Mouse (Mus musculus) midbrain, postnatal 0 days (tissue): Measurements from ENCODE around the gene Sema4a. TPM values are rescaled to one million over a fixed set of nuclear protein-coding genes. Genes with fewer than 3 reads are reported as not detected.
A peak's percentile ranks its signal among the peaks of the same experiment; 100 is the strongest.

Experiments used
- ATAC-seq: fragments of 200-750 bp; cut with Nextera tagmentation; 2 replicates; pipeline ENCODE4 v1.8.0; 2017; ENCODE audit warnings: moderate number of reproducible peaks, mild to moderate bottlenecking, moderate TSS enrichment, moderate library complexity; ENCODE audit not compliant: low FRiP score
- DNase-seq: peaks from one replicate; pipeline ENCODE4 v3.0.0-alpha.2; 2015; ENCODE audit warnings: low spot score
- H3K27ac ChIP-seq: fragments of 300-500 bp; sonication (generic); 2 replicates; pipeline ENCODE4 v1.5.1; 2014; ENCODE audit warnings: low read depth, mild to moderate bottlenecking, low read length, mixed read lengths
- H3K27me3 ChIP-seq: fragments of 300-500 bp; sonication (generic); 2 replicates; pipeline ENCODE4 v1.6.1; 2014; ENCODE audit warnings: low read length, control low read depth, mixed read lengths; ENCODE audit not compliant: insufficient read depth
- H3K36me3 ChIP-seq: fragments of 300-500 bp; sonication (generic); 2 replicates; pipeline ENCODE4 v1.6.1; 2014; ENCODE audit warnings: low read length, control low read depth, mixed read lengths; ENCODE audit not compliant: insufficient read depth
- H3K4me1 ChIP-seq: fragments of 300-500 bp; sonication (generic); 2 replicates; pipeline ENCODE4 v1.6.1; 2014; ENCODE audit warnings: mild to moderate bottlenecking, control low read depth, antibody characterized with exemption, low read length, mixed read lengths; ENCODE audit not compliant: insufficient read depth
- H3K4me2 ChIP-seq: fragments of 300-500 bp; sonication (generic); 2 replicates; pipeline ENCODE4 v1.6.1; 2014; ENCODE audit warnings: low read depth, mild to moderate bottlenecking, low read length, mixed read lengths; ENCODE audit not compliant: poor library complexity, severe bottlenecking
- H3K4me3 ChIP-seq: fragments of 300-500 bp; sonication (generic); 2 replicates; pipeline ENCODE4 v1.5.1; 2014; ENCODE audit warnings: low read depth, mild to moderate bottlenecking, low read length, moderate library complexity
- H3K9ac ChIP-seq: fragments of 300-500 bp; sonication (generic); replicated peaks from 2 replicates; pipeline ENCODE4 v1.6.1; 2014; ENCODE audit warnings: mild to moderate bottlenecking, low read length, moderate library complexity, mixed read lengths; ENCODE audit not compliant: poor library complexity, severe bottlenecking
- H3K9me3 ChIP-seq: fragments of 300-500 bp; sonication (generic); 2 replicates; pipeline ENCODE4 v1.6.1; 2016; ENCODE audit warnings: low read length, control low read depth
- CTCF ChIP-seq: IDR thresholded peaks from 2 replicates; pipeline ENCODE4 v1.5.1; 2016; ENCODE audit warnings: antibody characterized with exemption, mild to moderate bottlenecking
- WGBS: fragments of 180-500 bp; shearing (Covaris S2); extraction: QIAGEN DNeasy Blood & Tissue Kit; methylation state at CpG from one replicate; pipeline ENCODE4 v1.1.7; 2014; 5-methylcytosine and 5-hydroxymethylcytosine counted together
- polyA plus RNA-seq: library from polyadenylated mRNA; unstranded; fragments of >200 nt; fragmentation: Nextera tagmentation; extraction: Ambion mirVana; gene quantifications from 2 replicates; pipeline ENCODE4 v1.2.1, GENCODE M21; 2015
- total RNA-seq: library from RNA; depleted of rRNA; stranded (reverse); fragments of >200 nt; gene quantifications from 2 replicates; pipeline ENCODE4 v1.2.3, GENCODE M21; 2014

The Sema4a gene
- total and polyA plus RNA-seq, 2 experiments from 2014 or later = 42.1 to 62.0 TPM

GRCm38 (mm10) chr3:88456313-88456712, 4.7 kb downstream of the Sema4a start:
- no peaks in the 10 kb centered on the region for H3K27me3 ChIP-seq
- no peak overlapping the region for H3K4me3 ChIP-seq
- no peak for DNase-seq
- peaks cover 29% of the 10 kb centered on the region for H3K36me3 ChIP-seq
- no peaks in the 10 kb centered on the region for H3K9me3 ChIP-seq
- H3K27ac ChIP-seq = no peak overlapping the region
- H3K9ac ChIP-seq = 0 out of 2 replicates have a peak overlapping the region, but pooled peaks have one; percentile 42
- H3K4me2 ChIP-seq = peak overlapping the region; percentile 78
- 93% methylated on average over 8 of the region's 8 CpGs for WGBS
- ATAC-seq = no peak
- peaks cover 12% of the 10 kb centered on the region for H3K4me1 ChIP-seq
- no peak for TF ChIP-seq CTCF

GRCm38 (mm10) chr3:88455588-88456264, 5.3 kb downstream of the Sema4a start:
- 84% methylated on average over 18 of the region's 18 CpGs for WGBS
- Histone ChIP-seq H3K9me3 (no peaks in the 10 kb centered on the region), H3K4me3 (no peak overlapping the region), H3K27me3 (no peaks in the 10 kb centered on the region), H3K27ac (no peak overlapping the region), H3K9ac (0 out of 2 replicates have a peak overlapping the region, but pooled peaks have one; percentile 13), H3K36me3 (peaks cover 33% of the 10 kb centered on the region), H3K4me1 (peaks cover 12% of the 10 kb centered on the region), H3K4me2 (no peak overlapping the region)
- no peak for TF ChIP-seq CTCF
- no peak for DNase-seq
- ATAC-seq = no peak

GRCm38 (mm10) chr3:88454762-88455587, 6.0 kb downstream of the Sema4a start:
- Histone ChIP-seq H3K9me3 (no peaks in the 10 kb centered on the region), H3K27ac (no peak overlapping the region), H3K36me3 (peaks cover 36% of the 10 kb centered on the region), H3K4me1 (peaks cover 12% of the 10 kb centered on the region), H3K9ac (0 out of 2 replicates have a peak overlapping the region, but pooled peaks have one; percentile 13), H3K4me2 (no peak overlapping the region), H3K27me3 (no peaks in the 10 kb centered on the region), H3K4me3 (no peak overlapping the region)
- ATAC-seq = no peak
- no peak for TF ChIP-seq CTCF
- WGBS = 62% methylated on average over 9 of the region's 9 CpGs
- no peak for DNase-seq

- Histone ChIP-seq H3K36me3 (peaks cover 39% of the 10 kb centered on the region), H3K4me3 (no peak overlapping the region), H3K4me1 (peaks cover 12% of the 10 kb centered on the region), H3K9me3 (no peaks in the 10 kb centered on the region), H3K27ac (no peak overlapping the region), H3K4me2 (no peak overlapping the region), H3K27me3 (no peaks in the 10 kb centered on the region), H3K9ac (no peak overlapping the region)
- 78% methylated on average over 8 of the region's 8 CpGs for WGBS
- DNase-seq = no peak
- TF ChIP-seq CTCF = no peak
- ATAC-seq = no peak
Measured at GRCm38 (mm10) chr3:88453986-88454385, 7.0 kb downstream of the Sema4a start.

- ATAC-seq = no peak
- H3K9me3 ChIP-seq = no peaks in the 10 kb centered on the region
- H3K4me2 ChIP-seq = no peak overlapping the region
- no peak overlapping the region for H3K27ac ChIP-seq
- WGBS = 67% methylated on average over 8 of the region's 8 CpGs
- peaks cover 40% of the 10 kb centered on the region for H3K36me3 ChIP-seq
- TF ChIP-seq CTCF = no peak
- no peak overlapping the region for H3K9ac ChIP-seq
- H3K27me3 ChIP-seq = no peaks in the 10 kb centered on the region
- peaks cover 12% of the 10 kb centered on the region for H3K4me1 ChIP-seq
- DNase-seq = no peak
- H3K4me3 ChIP-seq = no peak overlapping the region
Measured at GRCm38 (mm10) chr3:88453369-88453768, 7.6 kb downstream of the Sema4a start.

GRCm38 (mm10) chr3:88452716-88453115, 8.3 kb downstream of the Sema4a start:
- Histone ChIP-seq H3K36me3 (peaks cover 47% of the 10 kb centered on the region), H3K4me3 (no peak overlapping the region), H3K27me3 (no peaks in the 10 kb centered on the region), H3K4me2 (no peak overlapping the region), H3K9ac (no peak overlapping the region), H3K4me1 (peaks cover 12% of the 10 kb centered on the region), H3K9me3 (no peaks in the 10 kb centered on the region), H3K27ac (no peak overlapping the region)
- DNase-seq (no peak), ATAC-seq (no peak)
- 70% methylated on average over 6 of the region's 6 CpGs for WGBS
- no peak for TF ChIP-seq CTCF
